Mouse (Mus musculus) E14TG2a.4 (cell line): Measurements from ENCODE around the gene Rps6kc1.

Experiments used
- CTCF ChIP-seq: conservative IDR thresholded peaks from 2 replicates; pipeline ENCODE4 v1.5.1; 2014; ENCODE audit warnings: low read length
- POU5F1 ChIP-seq: IDR thresholded peaks from 2 replicates; pipeline ENCODE4 v1.6.1; 2014; ENCODE audit warnings: low read length, borderline replicate concordance

- no peak for TF ChIP-seq CTCF
- TF ChIP-seq POU5F1: no peak
Measured at GRCm38 (mm10) chr1:190854465-190854864, 57.1 kb downstream of the Rps6kc1 start.
